Mouse (Mus musculus) thymus, postnatal 0 days (tissue): ENCODE measurements at regions not wholly inside any gene's neighbourhood (a gene's known extent, or its start where the extent isn't known, plus 50 kb on each side); places are given as distances from the start of the nearest gene placed in this dataset.
A peak's percentile ranks its signal among the peaks of the same experiment; 100 is the strongest.

Source experiments
- DNase-seq: peaks from one replicate; pipeline ENCODE4 v3.0.0-alpha.2; 2015; ENCODE audit warnings: low spot score

GRCm38 (mm10) chr13:119263561-119263960 lies 164.8 kb upstream of the Paip1 start:
- DNase-seq: no peak

DNA sequence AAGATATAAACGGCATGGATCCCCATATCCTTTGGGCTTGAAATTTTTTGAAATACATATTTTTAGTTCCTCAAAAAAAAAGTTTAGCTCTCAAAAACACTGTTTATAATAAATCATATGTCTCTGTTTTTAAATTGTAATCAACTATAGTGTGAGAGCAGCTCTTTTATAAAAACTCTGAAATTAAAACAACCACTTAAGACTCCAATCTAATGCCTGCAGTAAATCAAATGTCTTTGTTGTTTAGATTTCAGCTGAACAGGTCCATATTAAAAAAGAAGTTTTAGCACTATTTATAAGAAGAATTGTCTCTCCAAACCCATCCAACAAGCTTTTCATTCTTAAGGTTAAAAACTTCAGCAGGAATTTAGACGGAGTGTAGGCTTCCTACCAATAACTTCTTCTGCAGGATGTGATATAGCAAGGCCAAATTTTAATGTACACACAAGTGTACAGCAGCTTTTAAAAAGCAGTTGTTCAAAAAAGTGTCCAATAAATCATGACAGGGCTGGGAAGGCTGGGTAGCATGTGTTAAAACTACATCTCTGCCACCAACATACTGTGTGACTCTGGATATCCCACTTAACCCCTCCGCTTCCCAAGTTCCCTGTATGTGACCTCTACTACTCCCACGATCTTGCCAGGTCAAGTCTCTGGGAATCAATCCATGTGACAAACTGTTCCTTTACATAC lies 160.6 kb upstream of the Paip1 start:
- no peak for DNase-seq

- no peak for DNase-seq
Measured at GRCm38 (mm10) chr13:119268301-119268675, 160.1 kb upstream of the Paip1 start.

DNA sequence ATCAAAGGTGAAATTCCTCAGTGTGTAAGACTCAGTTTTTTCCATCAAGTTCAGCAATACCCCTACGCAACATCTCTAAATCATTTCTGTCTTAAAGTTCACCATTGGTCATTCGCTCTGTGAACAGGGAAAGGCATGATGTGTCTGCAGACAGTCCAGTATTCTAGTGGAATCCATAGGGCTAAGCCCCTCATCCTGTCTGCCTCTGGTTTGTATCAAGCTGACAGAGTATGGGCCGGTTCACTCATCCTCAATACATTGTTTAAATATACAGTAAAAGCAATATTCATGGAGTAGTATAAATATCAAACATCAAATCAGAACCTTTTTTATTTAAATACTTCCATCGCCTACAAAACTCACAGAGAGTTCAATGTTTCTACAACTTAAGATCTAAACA lies 152.9 kb upstream of the Paip1 start:
- no peak for DNase-seq

- DNase-seq: no peak
Measured at GRCm38 (mm10) chr13:119277308-119277948, 151.0 kb upstream of the Paip1 start.

- no peak for DNase-seq
Measured at GRCm38 (mm10) chr13:119279449-119279848, 149.0 kb upstream of the Paip1 start.

DNA sequence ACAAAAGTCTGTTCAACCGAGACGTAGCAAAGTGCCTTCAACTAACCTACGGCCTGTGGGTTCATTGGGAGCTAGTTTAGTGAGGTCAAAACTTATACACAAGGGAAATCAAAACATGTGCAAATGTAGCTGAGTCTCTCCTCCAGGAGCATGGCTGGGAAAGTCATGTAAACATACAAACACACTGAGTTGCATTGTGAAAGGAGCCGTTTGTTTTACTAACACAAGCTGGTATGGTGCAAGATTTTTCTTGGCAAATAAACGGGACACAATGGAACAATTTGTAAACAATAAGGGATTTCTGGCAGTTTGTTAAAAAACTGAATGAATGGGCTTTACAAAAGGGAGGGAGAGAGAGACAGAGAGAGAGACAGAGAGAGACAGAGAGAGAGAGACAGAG lies 147.8 kb upstream of the Paip1 start:
- no peak for DNase-seq

GRCm38 (mm10) chr13:119283448-119283847 lies 145.0 kb upstream of the Paip1 start:
- peak; percentile 36 for DNase-seq

DNA sequence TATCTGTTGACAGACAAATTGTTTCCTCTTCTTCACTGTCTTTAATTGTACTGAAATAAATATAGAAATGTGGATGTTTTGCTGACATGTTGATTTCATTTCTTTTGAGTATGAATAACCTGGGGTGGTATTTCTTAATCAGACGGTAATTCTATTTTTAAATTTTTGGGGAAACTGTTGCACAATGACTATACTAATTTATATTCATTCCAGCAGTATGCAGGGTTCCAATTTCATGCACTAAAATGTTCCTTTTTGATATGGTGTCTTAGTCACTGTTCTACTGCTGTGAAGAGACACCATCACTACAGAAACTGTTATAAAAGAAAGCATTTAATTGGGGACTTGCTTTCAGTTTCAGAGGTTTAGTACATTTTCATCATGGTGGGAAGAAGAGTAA lies 119.2 kb upstream of the Paip1 start:
- no peak for DNase-seq

DNA sequence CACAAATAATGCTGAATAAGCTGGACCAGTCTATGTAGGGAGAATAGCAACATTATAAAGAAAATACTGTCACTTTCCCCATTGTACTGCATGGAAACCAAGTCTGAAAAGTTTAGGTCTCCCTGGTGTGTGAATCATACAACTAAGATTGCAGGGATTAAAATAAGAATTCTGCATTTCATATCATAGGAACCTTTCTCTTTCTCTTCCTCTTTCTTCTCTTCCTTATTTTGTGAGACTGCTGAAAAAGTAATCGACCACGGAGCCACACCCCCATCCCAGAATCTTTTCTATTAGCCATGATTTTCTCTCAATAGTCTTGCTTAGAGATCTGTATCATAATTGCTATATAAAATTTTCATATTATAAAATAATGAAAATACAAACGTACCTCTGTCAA lies 118.4 kb upstream of the Paip1 start:
- no peak for DNase-seq

- DNase-seq: no peak
Measured at GRCm38 (mm10) chr13:119314356-119314755, 114.0 kb upstream of the Paip1 start.

DNA sequence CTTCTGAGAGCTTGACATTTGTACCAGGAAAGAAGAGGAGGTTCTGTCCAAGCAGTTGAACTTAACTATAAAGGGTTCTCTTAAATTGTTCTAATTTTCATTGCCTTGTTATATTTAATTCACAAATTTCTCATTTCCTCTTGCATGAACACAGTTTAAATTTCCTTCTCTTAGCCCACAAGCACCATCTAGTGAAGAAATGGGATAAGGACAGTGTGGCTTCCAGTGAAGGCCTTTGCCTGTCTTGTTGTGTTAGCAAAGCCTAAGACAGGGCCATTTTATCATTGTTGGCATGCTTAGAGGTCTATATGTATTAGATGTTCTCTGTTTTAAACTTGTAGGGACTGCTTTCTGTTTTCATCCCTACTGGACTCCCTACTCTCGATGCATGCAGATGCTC lies 110.0 kb upstream of the Paip1 start:
- no peak for DNase-seq

DNA sequence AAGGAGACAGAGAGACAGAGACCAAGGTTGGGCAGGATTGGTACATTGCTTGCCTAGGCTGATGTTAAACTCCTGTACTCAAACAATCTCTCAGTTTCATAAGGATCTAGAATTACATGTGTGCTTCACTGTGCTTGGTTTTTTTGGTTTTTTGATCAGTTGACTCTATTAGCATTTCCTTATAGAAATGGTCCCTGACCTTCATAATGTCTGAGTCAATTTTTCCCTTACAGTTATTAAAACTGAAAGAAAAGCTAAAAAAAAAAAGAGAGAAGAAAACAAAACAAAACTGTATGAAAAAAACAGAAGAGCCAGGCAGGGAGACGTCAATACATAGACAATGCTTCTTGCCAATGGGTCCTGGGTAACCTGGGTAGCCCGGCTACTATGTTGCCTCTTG lies 102.9 kb upstream of the Paip1 start:
- no peak for DNase-seq

- no peak for DNase-seq
Measured at GRCm38 (mm10) chr13:119326877-119327625, 101.3 kb upstream of the Paip1 start.

GRCm38 (mm10) chr13:119328731-119329130 lies 99.7 kb upstream of the Paip1 start:
- DNase-seq: no peak

DNA sequence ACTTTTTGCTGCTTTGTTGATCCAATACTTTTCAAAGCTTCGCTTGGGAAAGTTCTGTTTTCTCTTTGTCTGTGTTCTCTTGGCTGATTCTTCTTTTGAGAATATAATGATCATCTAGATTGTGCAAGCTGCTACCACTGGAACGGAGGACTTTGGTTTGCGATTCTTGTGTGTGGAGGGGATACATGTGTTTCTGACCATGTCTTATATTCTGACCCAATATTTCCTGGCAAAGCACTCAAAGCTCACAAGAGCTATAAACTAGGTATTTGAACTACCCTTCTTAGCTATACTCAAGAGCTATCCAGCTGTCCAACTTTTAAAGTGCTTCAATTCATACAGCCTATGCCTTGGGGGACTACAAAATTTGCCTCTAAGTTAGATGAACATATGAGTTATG lies 96.6 kb upstream of the Paip1 start:
- DNase-seq: no peak

- no peak for DNase-seq
Measured at GRCm38 (mm10) chr13:119333915-119334314, 94.5 kb upstream of the Paip1 start.

DNA sequence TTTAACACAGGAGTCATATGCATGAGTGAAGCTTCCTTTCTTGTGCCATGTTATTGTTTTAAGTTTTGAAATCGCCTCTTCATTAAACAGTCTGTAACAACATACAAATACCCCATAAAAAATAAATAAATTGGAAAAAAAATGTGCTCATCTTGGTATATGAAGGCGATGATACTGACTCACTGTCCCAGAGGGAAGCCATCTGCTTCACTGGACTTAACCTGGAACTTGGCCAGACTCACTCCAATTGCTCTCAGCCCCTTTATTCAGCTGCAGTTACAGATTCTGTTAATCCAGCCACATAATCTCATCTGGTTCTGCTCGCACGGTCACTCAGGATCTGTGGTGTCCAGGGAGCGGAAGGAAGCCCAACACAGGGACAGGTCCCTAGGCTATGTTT lies 90.5 kb upstream of the Paip1 start:
- no peak for DNase-seq

GRCm38 (mm10) chr13:119339016-119339415 lies 89.4 kb upstream of the Paip1 start:
- no peak for DNase-seq

DNA sequence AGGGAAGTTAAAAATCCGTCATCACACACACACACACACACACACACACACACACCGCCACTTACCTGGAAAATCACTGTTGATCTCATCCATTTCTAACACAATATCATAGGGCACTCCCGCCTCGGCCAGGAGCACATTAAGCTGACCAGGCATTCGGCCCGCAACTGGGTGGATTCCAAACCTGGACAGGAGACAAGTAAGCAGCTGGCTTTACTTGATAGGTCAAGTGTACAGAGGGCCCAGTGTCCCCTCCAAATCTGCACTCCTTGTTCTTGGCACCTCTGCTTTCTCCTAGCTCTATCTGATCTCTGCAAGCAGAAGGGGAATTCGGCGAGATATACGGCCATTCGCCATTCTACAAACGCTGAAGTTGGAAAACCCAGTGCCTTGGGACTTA lies 88.6 kb upstream of the Paip1 start:
- no peak for DNase-seq

GRCm38 (mm10) chr13:119341833-119342232 lies 86.6 kb upstream of the Paip1 start:
- DNase-seq: peak; percentile 32

DNA sequence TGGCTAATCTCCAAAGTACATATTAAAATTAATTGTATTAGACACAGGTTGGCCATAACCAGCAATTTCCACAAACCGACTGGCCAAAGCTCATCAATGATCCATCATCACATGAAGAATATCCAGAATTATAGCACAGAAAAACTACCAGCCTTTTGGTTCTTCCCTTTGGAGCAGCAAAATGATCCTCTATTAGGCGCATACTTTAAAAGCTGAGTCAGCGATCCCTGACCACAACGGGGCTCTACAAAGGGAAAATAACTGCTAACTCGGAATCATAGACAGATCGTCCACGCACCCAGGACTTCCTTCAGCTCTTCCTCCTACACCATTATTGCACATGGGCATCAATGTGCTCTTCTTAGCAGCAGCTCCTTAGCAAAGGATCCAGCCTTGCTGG lies 85.6 kb upstream of the Paip1 start:
- DNase-seq: no peak

GRCm38 (mm10) chr13:119347988-119348387 lies 80.4 kb upstream of the Paip1 start:
- no peak for DNase-seq
